Mouse (Mus musculus) thymus, adult 2 months (tissue): ENCODE data around the gene Akr1a1. TPM values are rescaled to one million over a fixed set of nuclear protein-coding genes. Genes with fewer than 3 reads are reported as not detected.
"Not testable (repeated sequence)": the region's sequence is repeated elsewhere in the genome, so short reads cannot be mapped to it uniquely, and the experiment has no call there.

Source experiments
- DNase-seq: peaks from one replicate; pipeline ENCODE4 v3.0.0; 2021
- H3K27ac ChIP-seq: fragments of 200-500 bp; 2 replicates; pipeline ENCODE4 v1.5.1; 2012; ENCODE audit warnings: low read length, control low read depth; ENCODE audit not compliant: control insufficient read depth, insufficient read depth
- H3K27me3 ChIP-seq: fragments of 200-500 bp; 2 replicates; pipeline ENCODE4 v1.6.1; 2012; ENCODE audit warnings: mild to moderate bottlenecking, low read length, moderate library complexity, mixed read lengths; ENCODE audit not compliant: control insufficient read depth, insufficient read depth
- H3K36me3 ChIP-seq: fragments of 200-500 bp; 2 replicates; pipeline ENCODE4 v1.6.1; 2012; ENCODE audit warnings: mild to moderate bottlenecking, low read length, moderate library complexity; ENCODE audit not compliant: control insufficient read depth, insufficient read depth
- H3K4me1 ChIP-seq: fragments of 200-500 bp; replicated peaks from 2 replicates; pipeline ENCODE4 v1.6.1; 2012; ENCODE audit warnings: low read length; ENCODE audit not compliant: control insufficient read depth, insufficient read depth
- H3K4me3 ChIP-seq: fragments of 200-500 bp; 2 replicates; pipeline ENCODE4 v1.5.1; 2012; ENCODE audit warnings: mild to moderate bottlenecking, low read length, control low read depth, moderate library complexity; ENCODE audit not compliant: control insufficient read depth, insufficient read depth
- CTCF ChIP-seq: fragments of 200-500 bp; IDR thresholded peaks from 2 replicates; pipeline ENCODE4 v1.5.1; 2012; ENCODE audit warnings: mild to moderate bottlenecking, control low read depth, low read length, moderate library complexity, borderline replicate concordance; ENCODE audit not compliant: control insufficient read depth, poor library complexity, insufficient read depth; ENCODE audit errors: extremely low read depth
- POLR2A ChIP-seq: fragments of 200-500 bp; IDR thresholded peaks from 2 replicates; pipeline ENCODE4 v1.6.1; 2012; ENCODE audit warnings: mild to moderate bottlenecking, low read length, control low read depth, moderate library complexity; ENCODE audit not compliant: control insufficient read depth, poor library complexity, insufficient read depth; ENCODE audit errors: extremely low read depth
- WGBS: fragments of 180-500 bp; shearing (Covaris S2); methylation state at CpG from one replicate; pipeline ENCODE4 v1.1.7; 2018; 5-methylcytosine and 5-hydroxymethylcytosine counted together
- polyA plus RNA-seq: library from polyadenylated mRNA; depleted of rRNA; stranded (reverse); fragments of >200 nt; gene quantifications from 2 replicates; pipeline ENCODE4 v1.2.3, GENCODE M21; 2012

Gene Akr1a1
- polyA plus RNA-seq, 1 experiment: 565 TPM

- WGBS: 45% methylated on average over 1 of the region's 1 CpGs
- Histone ChIP-seq H3K36me3 (peaks cover 27% of the 10 kb centered on the region), H3K27me3 (no peaks in the 10 kb centered on the region), H3K4me3 (no peak overlapping the region), H3K27ac (no peak overlapping the region), H3K4me1 (0 out of 2 replicates have a peak, but pooled peaks cover 3% of the 10 kb centered on the region)
- TF ChIP-seq POLR2A: no peak
- DNase-seq: no peak
Observed at GRCm38 (mm10) chr4:116687041-116687440, 35.6 kb upstream of the Akr1a1 start.

GRCm38 (mm10) chr4:116685402-116686061, 34.1 kb upstream of the Akr1a1 start, which contains the start of gene Prdx1:
Gene Prdx1 (plus strand): TSS chr4:116685544.
- WGBS: under 1% methylated on average over 56 of the region's 56 CpGs
- Histone ChIP-seq H3K4me1 (0 out of 2 replicates have a peak, but pooled peaks cover 3% of the 10 kb centered on the region), H3K27ac (peak within 1 kb of the TSS; percentile 56), H3K27me3 (no peaks in the 10 kb centered on the region), H3K4me3 (peak within 1 kb of the TSS; percentile 62), H3K36me3 (peaks cover 12% of the 10 kb centered on the region)
- peak; percentile 96 for DNase-seq
- TF ChIP-seq POLR2A (peak; percentile 94), CTCF (peak; percentile 84; the same call in 1 of the 2 replicates)

- no peak for DNase-seq
- no peak overlapping the region for H3K27ac ChIP-seq
- TF ChIP-seq CTCF: no peak
- TF ChIP-seq POLR2A: no peak
- no peak overlapping the region for H3K4me3 ChIP-seq
- H3K36me3 ChIP-seq: peaks cover 8% of the 10 kb centered on the region
- H3K27me3 ChIP-seq: no peaks in the 10 kb centered on the region
- H3K4me1 ChIP-seq: 0 out of 2 replicates have a peak, but pooled peaks cover 3% of the 10 kb centered on the region
- 75% methylated on average over 2 of the region's 2 CpGs for WGBS
Observed at GRCm38 (mm10) chr4:116684665-116685064, 33.2 kb upstream of the Akr1a1 start.

- no peak overlapping the region for H3K4me3 ChIP-seq
- 89% methylated on average over 4 of the region's 4 CpGs for WGBS
- peaks cover 2% of the 10 kb centered on the region; the same call in 1 of the 2 replicates for H3K36me3 ChIP-seq
- H3K4me1 ChIP-seq: 0 out of 2 replicates have a peak, but pooled peaks cover 3% of the 10 kb centered on the region
- TF ChIP-seq CTCF: no peak
- no peak for TF ChIP-seq POLR2A
- H3K27me3 ChIP-seq: no peaks in the 10 kb centered on the region
- no peak for DNase-seq
- no peak overlapping the region for H3K27ac ChIP-seq
Observed at GRCm38 (mm10) chr4:116683957-116684356, 32.5 kb upstream of the Akr1a1 start.

GRCm38 (mm10) chr4:116680521-116680920, 29.0 kb upstream of the Akr1a1 start:
- not testable (repeated sequence) for H3K4me1 ChIP-seq, DNase-seq, H3K36me3 ChIP-seq, H3K27ac ChIP-seq, H3K27me3 ChIP-seq, H3K4me3 ChIP-seq
- 90% methylated on average over 4 of the region's 4 CpGs for WGBS

GRCm38 (mm10) chr4:116679141-116679540, 27.7 kb upstream of the Akr1a1 start:
- TF ChIP-seq CTCF: no peak
- TF ChIP-seq POLR2A: no peak
- no peak for DNase-seq
- H3K27ac ChIP-seq: no peak overlapping the region
- no peak overlapping the region for H3K4me3 ChIP-seq
- H3K36me3 ChIP-seq: no peaks in the 10 kb centered on the region
- no peaks in the 10 kb centered on the region for H3K4me1 ChIP-seq
- H3K27me3 ChIP-seq: no peaks in the 10 kb centered on the region
- WGBS: 87% methylated on average over 5 of the region's 5 CpGs

GRCm38 (mm10) chr4:116677808-116678207, 26.3 kb upstream of the Akr1a1 start:
- no peak for TF ChIP-seq CTCF
- no peak for TF ChIP-seq POLR2A
- WGBS: 41% methylated on average over 1 of the region's 1 CpGs

More at GRCm38 (mm10) chr4:116677808-116678207, 26.3 kb upstream of the Akr1a1 start:
- Histone ChIP-seq H3K27ac (no peak overlapping the region), H3K27me3 (no peaks in the 10 kb centered on the region), H3K4me3 (no peak overlapping the region), H3K4me1 (no peaks in the 10 kb centered on the region), H3K36me3 (no peaks in the 10 kb centered on the region)
- no peak for DNase-seq
